Mouse (Mus musculus): ENCODE measurements around the gene Med12.

Med12 gene

GRCm38 (mm10) chrX:101299473-101300426 lies 25.9 kb downstream of the Med12 start:
- WGBS: 5% methylated on average over 7 of the region's 13 CpGs

- 11% methylated on average over 13 of the region's 13 CpGs for WGBS
Observed at GRCm38 (mm10) chrX:101300427-101301030, 26.7 kb downstream of the Med12 start.

- WGBS: 20% methylated on average over 9 of the region's 9 CpGs
Observed at GRCm38 (mm10) chrX:101301654-101302053, 27.8 kb downstream of the Med12 start.

- 33% methylated on average over 2 of the region's 2 CpGs for WGBS
Observed at GRCm38 (mm10) chrX:101304646-101305045, 30.8 kb downstream of the Med12 start.

- 48% methylated on average over 5 of the region's 5 CpGs for WGBS
Observed at GRCm38 (mm10) chrX:101309299-101309698, 35.5 kb downstream of the Med12 start.

GRCm38 (mm10) chrX:101313625-101314359 lies 40.0 kb downstream of the Med12 start:
- 16% methylated on average over 6 of the region's 6 CpGs for WGBS

- WGBS: 76% methylated on average over 12 of the region's 12 CpGs
Observed at GRCm38 (mm10) chrX:101319775-101320174, 45.9 kb downstream of the Med12 start.

- 77% methylated on average over 8 of the region's 8 CpGs for WGBS
Observed at GRCm38 (mm10) chrX:101325989-101326899, 52.4 kb downstream of the Med12 start.

- WGBS: 6% methylated on average over 8 of the region's 10 CpGs
Observed at GRCm38 (mm10) chrX:101329372-101330028, 55.7 kb downstream of the Med12 start.

- WGBS: 19% methylated on average over 9 of the region's 9 CpGs
Observed at GRCm38 (mm10) chrX:101332031-101332374, 58.2 kb downstream of the Med12 start.

- WGBS: 1% methylated on average over 44 of the region's 49 CpGs
Observed at GRCm38 (mm10) chrX:101332375-101333211, 58.8 kb downstream of the Med12 start.

- WGBS: 86% methylated on average over 5 of the region's 5 CpGs
Observed at GRCm38 (mm10) chrX:101334606-101335005, 60.8 kb downstream of the Med12 start.

- WGBS: 54% methylated on average over 4 of the region's 4 CpGs
Observed at GRCm38 (mm10) chrX:101338666-101339065, 64.8 kb downstream of the Med12 start.

GRCm38 (mm10) chrX:101342837-101343236 lies 69.0 kb downstream of the Med12 start:
- 75% methylated on average over 2 of the region's 2 CpGs for WGBS

GRCm38 (mm10) chrX:101345456-101345855 lies 71.6 kb downstream of the Med12 start:
- WGBS: 96% methylated on average over 2 of the region's 2 CpGs

- WGBS: 36% methylated on average over 4 of the region's 4 CpGs
Observed at GRCm38 (mm10) chrX:101346475-101346874, 72.6 kb downstream of the Med12 start.
